Mouse (Mus musculus) limb, embryonic 12.5 days (tissue): ENCODE results near the gene Zfr2. TPM values are rescaled to one million over a fixed set of nuclear protein-coding genes. Genes with fewer than 3 reads are reported as not detected.

Experiments used
- ATAC-seq: fragments of 200-750 bp; cut with Nextera tagmentation; 2 replicates; pipeline ENCODE4 v1.8.0; 2017; ENCODE audit warnings: low read depth, moderate TSS enrichment; ENCODE audit not compliant: insufficient number of reproducible peaks, insufficient read depth, low FRiP score, low TSS enrichment
- H3K27ac ChIP-seq: fragments of 300-500 bp; sonication (generic); 2 replicates; pipeline ENCODE4 v1.5.1; 2016; ENCODE audit warnings: mild to moderate bottlenecking, moderate library complexity
- H3K27me3 ChIP-seq: fragments of 300-500 bp; sonication (generic); 2 replicates; pipeline ENCODE4 v1.6.1; 2016; ENCODE audit warnings: mild to moderate bottlenecking, moderate library complexity
- H3K36me3 ChIP-seq: fragments of 300-500 bp; sonication (generic); 2 replicates; pipeline ENCODE4 v1.6.1; 2016; ENCODE audit warnings: mild to moderate bottlenecking, moderate library complexity
- H3K4me1 ChIP-seq: fragments of 300-500 bp; sonication (generic); replicated peaks from 2 replicates; pipeline ENCODE4 v1.6.1; 2016
- H3K4me2 ChIP-seq: fragments of 300-500 bp; sonication (generic); 2 replicates; pipeline ENCODE4 v1.6.1; 2016; ENCODE audit warnings: mild to moderate bottlenecking, moderate library complexity
- H3K4me3 ChIP-seq: fragments of 300-500 bp; sonication (generic); replicated peaks from 2 replicates; pipeline ENCODE4 v1.5.1; 2016; ENCODE audit warnings: mild to moderate bottlenecking
- H3K9ac ChIP-seq: fragments of 300-500 bp; sonication (generic); replicated peaks from 2 replicates; pipeline ENCODE4 v1.6.1; 2016; ENCODE audit warnings: mild to moderate bottlenecking, moderate library complexity
- H3K9me3 ChIP-seq: fragments of 300-500 bp; sonication (generic); 2 replicates; pipeline ENCODE4 v1.6.1; 2016; ENCODE audit warnings: mild to moderate bottlenecking, moderate library complexity
- WGBS: fragments of 180-500 bp; shearing (Covaris S2); methylation state at CpG from one replicate; pipeline ENCODE4 v1.1.7; 2016; 5-methylcytosine and 5-hydroxymethylcytosine counted together
- polyA plus RNA-seq: library from polyadenylated mRNA; unstranded; fragments of >200 nt; fragmentation: Nextera tagmentation; extraction: Ambion mirVana; gene quantifications from 2 replicates; pipeline ENCODE4 v1.2.1, GENCODE M21; 2016

Zfr2 gene
- polyA plus RNA-seq, result 9.9 and 12.1 TPM in 2 replicates

- ATAC-seq, result peak; percentile 38
- peak within 1 kb of the TSS; percentile 75 for H3K9ac ChIP-seq
- peak within 1 kb of the TSS; percentile 75 for H3K4me2 ChIP-seq
- H3K36me3 ChIP-seq, result no peaks in the 10 kb centered on the region
- peaks cover 14% of the 10 kb centered on the region for H3K4me1 ChIP-seq
- H3K4me3 ChIP-seq, result peak within 1 kb of the TSS; percentile 77
- 7% methylated on average over 29 of the region's 29 CpGs for WGBS
- H3K27me3 ChIP-seq, result peaks cover 63% of the 10 kb centered on the region
- H3K27ac ChIP-seq, result 0 out of 2 replicates have a peak within 1 kb of the TSS, but pooled peaks have one; percentile 12
- no peaks in the 10 kb centered on the region for H3K9me3 ChIP-seq
These were observed at the start of gene Zfr2 for GRCm38 (mm10) chr10:81232580-81233225. Gene Zfr2 (plus strand): TSS chr10:81233155.

- H3K4me3 ChIP-seq, result peak within 1 kb of the TSS; percentile 72
- peaks cover 36% of the 10 kb centered on the region for H3K4me1 ChIP-seq
- H3K27ac ChIP-seq, result peak within 1 kb of the TSS; percentile 64
- no peaks in the 10 kb centered on the region for H3K9me3 ChIP-seq
- peaks cover 75% of the 10 kb centered on the region for H3K36me3 ChIP-seq
- H3K9ac ChIP-seq, result peak within 1 kb of the TSS; percentile 74
- H3K27me3 ChIP-seq, result no peaks in the 10 kb centered on the region
- H3K4me2 ChIP-seq, result peak within 1 kb of the TSS; percentile 68
- ATAC-seq, result no peak
- WGBS, result 87% methylated on average over 5 of the region's 5 CpGs
These were observed 49.1 kb upstream of the Zfr2 start, which contains the start of gene 4930442H23Rik for GRCm38 (mm10) chr10:81183805-81184204. Gene 4930442H23Rik (minus strand): TSS chr10:81183849.

DNA sequence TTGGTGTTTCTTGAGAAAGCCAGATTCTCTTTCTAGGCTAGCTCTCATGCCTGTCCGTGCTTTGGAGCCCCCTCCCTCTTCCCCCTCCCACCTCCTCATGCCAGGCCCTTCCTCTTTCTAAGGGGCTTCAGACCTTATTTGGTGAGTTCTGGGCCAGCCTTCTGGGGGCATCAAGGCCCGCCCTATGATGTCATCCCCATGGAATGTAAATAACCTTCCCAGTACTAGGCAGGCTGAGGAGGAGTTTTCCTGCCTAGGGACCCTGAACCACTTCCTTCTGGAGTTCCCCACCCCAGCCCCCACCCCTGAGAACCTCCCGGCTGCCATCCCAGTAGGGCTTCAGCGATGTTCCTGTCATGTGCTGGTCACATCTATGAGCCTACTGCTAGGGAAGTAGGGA, 48.2 kb upstream of the Zfr2 start:
- Histone ChIP-seq H3K27me3 (no peaks in the 10 kb centered on the region), H3K4me2 (no peak overlapping the region), H3K9ac (no peak overlapping the region), H3K4me3 (no peak overlapping the region), H3K9me3 (no peaks in the 10 kb centered on the region), H3K4me1 (peaks cover 28% of the 10 kb centered on the region), H3K36me3 (peaks cover 71% of the 10 kb centered on the region), H3K27ac (peak overlapping the region; percentile 8; the same call in 1 of the 2 replicates)
- ATAC-seq, result no peak
- WGBS, result 46% methylated on average over 4 of the region's 4 CpGs

DNA sequence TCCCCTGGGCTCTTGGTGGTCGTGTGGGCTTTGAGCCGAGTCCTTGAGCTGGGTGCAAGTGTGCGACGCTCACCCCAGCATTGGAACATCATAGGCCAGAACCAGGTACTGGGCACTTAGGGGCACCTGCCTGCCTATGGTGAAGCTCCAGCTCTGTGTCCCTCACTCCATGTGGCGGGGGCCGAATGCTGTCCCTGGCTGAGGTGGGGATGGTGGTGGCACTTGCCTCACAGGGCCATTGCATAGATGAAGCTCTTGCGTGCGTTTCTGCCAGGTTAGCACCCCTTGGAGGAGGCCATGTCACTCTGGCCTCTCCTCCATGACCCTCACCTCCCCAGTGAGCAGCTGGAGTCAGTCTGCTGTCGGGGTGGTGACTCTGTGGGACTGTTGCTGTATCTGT, 45.8 kb upstream of the Zfr2 start:
- no peaks in the 10 kb centered on the region for H3K27me3 ChIP-seq
- H3K4me1 ChIP-seq, result peaks cover 19% of the 10 kb centered on the region
- 95% methylated on average over 9 of the region's 9 CpGs for WGBS
- H3K4me2 ChIP-seq, result no peak overlapping the region
- no peak overlapping the region for H3K27ac ChIP-seq
- H3K9me3 ChIP-seq, result no peaks in the 10 kb centered on the region
- peaks cover 66% of the 10 kb centered on the region for H3K36me3 ChIP-seq
- no peak for ATAC-seq
- H3K9ac ChIP-seq, result no peak overlapping the region
- H3K4me3 ChIP-seq, result no peak overlapping the region

- Histone ChIP-seq H3K27me3 (peaks cover 19% of the 10 kb centered on the region), H3K9me3 (no peaks in the 10 kb centered on the region), H3K36me3 (peaks cover 52% of the 10 kb centered on the region), H3K27ac (no peak overlapping the region), H3K9ac (no peak overlapping the region), H3K4me2 (no peak overlapping the region), H3K4me1 (peaks cover 28% of the 10 kb centered on the region), H3K4me3 (no peak overlapping the region)
- 79% methylated on average over 26 of the region's 26 CpGs for WGBS
- ATAC-seq, result no peak
These were observed 43.1 kb upstream of the Zfr2 start for GRCm38 (mm10) chr10:81189821-81190220.

- Histone ChIP-seq H3K36me3 (peaks cover 46% of the 10 kb centered on the region), H3K4me3 (no peak overlapping the region), H3K4me1 (peaks cover 25% of the 10 kb centered on the region), H3K9ac (no peak overlapping the region), H3K9me3 (no peaks in the 10 kb centered on the region), H3K27ac (0 out of 2 replicates have a peak overlapping the region, but pooled peaks have one; percentile 3), H3K27me3 (peaks cover 24% of the 10 kb centered on the region), H3K4me2 (no peak overlapping the region)
- ATAC-seq, result no peak
- 72% methylated on average over 31 of the region's 31 CpGs for WGBS
These were observed 42.6 kb upstream of the Zfr2 start for GRCm38 (mm10) chr10:81190236-81190911.

DNA sequence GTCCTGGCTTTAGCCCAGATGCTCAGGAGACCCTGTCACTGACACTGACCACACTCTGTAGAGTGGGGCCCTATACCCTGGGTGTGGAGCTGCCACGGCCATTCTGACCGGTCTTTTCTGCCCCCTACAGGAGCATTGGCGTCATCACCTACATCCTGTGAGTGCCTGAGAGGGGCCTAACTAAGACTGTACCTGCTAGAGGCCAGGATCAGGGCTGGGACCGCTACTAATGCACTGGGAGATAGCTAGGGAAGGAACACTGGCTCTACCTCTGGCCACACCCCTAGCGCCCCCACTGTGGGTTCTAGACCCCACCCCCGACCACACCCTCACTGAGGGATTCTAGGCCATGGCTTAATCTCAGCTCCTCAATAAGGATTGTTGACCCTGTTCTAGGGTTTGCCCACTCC, 42.0 kb upstream of the Zfr2 start:
- Histone ChIP-seq H3K36me3 (peaks cover 43% of the 10 kb centered on the region), H3K4me1 (peaks cover 25% of the 10 kb centered on the region), H3K4me3 (no peak overlapping the region), H3K27ac (0 out of 2 replicates have a peak overlapping the region, but pooled peaks have one; percentile 3), H3K4me2 (no peak overlapping the region), H3K9me3 (no peaks in the 10 kb centered on the region), H3K27me3 (peaks cover 30% of the 10 kb centered on the region), H3K9ac (no peak overlapping the region)
- 77% methylated on average over 6 of the region's 6 CpGs for WGBS
- no peak for ATAC-seq

- Histone ChIP-seq H3K36me3 (peaks cover 41% of the 10 kb centered on the region), H3K4me3 (peak overlapping the region; percentile 64; the same call in 1 of the 2 replicates), H3K27ac (0 out of 2 replicates have a peak overlapping the region, but pooled peaks have one; percentile 3), H3K4me2 (peak overlapping the region; percentile 92), H3K9me3 (no peaks in the 10 kb centered on the region), H3K4me1 (peaks cover 25% of the 10 kb centered on the region), H3K9ac (no peak overlapping the region), H3K27me3 (peaks cover 35% of the 10 kb centered on the region)
- WGBS, result 87% methylated on average over 18 of the region's 18 CpGs
- ATAC-seq, result no peak
These were observed 41.5 kb upstream of the Zfr2 start for GRCm38 (mm10) chr10:81191342-81191982.

DNA sequence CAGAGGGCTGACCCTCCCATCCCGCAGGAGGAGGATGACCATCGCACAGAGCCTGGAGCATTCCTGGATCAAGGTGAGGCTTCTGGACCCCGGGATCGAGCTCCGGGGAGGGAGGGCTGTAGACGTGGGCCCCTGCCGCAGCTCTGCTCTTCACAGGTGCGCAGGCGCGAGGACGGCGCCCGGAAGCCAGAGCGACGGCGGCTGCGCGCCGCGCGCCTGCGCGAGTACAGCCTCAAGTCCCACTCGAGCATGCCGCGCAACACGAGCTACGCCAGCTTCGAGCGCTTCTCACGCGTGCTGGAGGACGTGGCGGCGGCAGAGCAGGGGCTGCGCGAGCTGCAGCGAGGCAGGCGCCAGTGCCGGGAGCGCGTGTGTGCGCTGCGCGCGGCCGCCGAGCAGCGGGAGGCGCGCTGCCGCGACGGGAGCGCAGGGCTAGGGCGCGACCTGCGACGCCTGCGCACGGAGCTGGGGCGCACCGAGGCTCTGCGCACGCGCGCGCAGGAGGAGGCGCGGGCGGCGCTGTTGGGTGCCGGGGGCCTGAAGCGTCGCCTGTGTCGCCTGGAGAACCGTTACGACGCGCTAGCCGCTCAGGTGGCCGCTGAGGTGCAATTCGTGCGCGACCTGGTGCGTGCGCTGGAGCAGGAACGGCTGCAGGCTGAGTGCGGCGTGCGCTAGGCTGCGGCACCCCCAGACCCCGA, 40.5 kb upstream of the Zfr2 start:
- no peaks in the 10 kb centered on the region for H3K9me3 ChIP-seq
- peak overlapping the region; percentile 64 for H3K4me3 ChIP-seq
- peaks cover 25% of the 10 kb centered on the region for H3K4me1 ChIP-seq
- H3K9ac ChIP-seq, result peak overlapping the region; percentile 76
- peak; percentile 49 for ATAC-seq
- peaks cover 32% of the 10 kb centered on the region for H3K36me3 ChIP-seq
- peaks cover 45% of the 10 kb centered on the region for H3K27me3 ChIP-seq
- peak overlapping the region; percentile 92 for H3K4me2 ChIP-seq
- WGBS, result under 1% methylated on average over 93 of the region's 93 CpGs
- H3K27ac ChIP-seq, result peak overlapping the region; percentile 92

GRCm38 (mm10) chr10:81192968-81193501, 39.9 kb upstream of the Zfr2 start:
- Histone ChIP-seq H3K27me3 (peaks cover 46% of the 10 kb centered on the region), H3K36me3 (peaks cover 29% of the 10 kb centered on the region), H3K27ac (peak overlapping the region; percentile 92), H3K4me3 (peak overlapping the region; percentile 64), H3K4me2 (peak overlapping the region; percentile 92), H3K9me3 (no peaks in the 10 kb centered on the region), H3K4me1 (peaks cover 25% of the 10 kb centered on the region), H3K9ac (peak overlapping the region; percentile 76)
- ATAC-seq, result peak; percentile 38
- 6% methylated on average over 19 of the region's 19 CpGs for WGBS
